Mouse (Mus musculus): ENCODE results near the gene Ambra1. TPM values are rescaled to one million over a fixed set of nuclear protein-coding genes. Genes with fewer than 3 reads are reported as not detected.

Ambra1 gene
- polyA plus RNA-seq, 1 experiment from 2014 or later: 20.1 TPM

DNA sequence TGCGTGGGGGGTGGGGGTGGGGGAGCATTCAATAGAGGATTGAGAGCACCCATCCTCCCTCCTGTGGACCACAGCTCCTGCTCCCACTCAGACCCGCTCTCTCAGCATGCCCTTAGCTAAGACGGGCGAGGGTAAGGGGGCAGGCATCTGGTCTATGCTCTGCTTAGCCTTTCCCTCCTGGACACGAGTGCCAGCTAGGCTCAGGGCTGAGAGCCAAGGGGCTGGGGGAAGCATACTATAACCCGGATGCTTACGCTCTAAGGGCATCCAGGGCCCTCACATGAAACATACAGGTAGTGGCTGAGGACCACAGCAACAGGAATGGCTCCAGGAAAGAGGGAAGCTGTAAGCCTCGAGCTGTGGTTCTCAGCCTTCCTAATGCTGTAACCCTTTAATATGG is 228.1 kb downstream of the Ambra1 start:
- H3K27me3 ChIP-seq (ENCODE audit: control insufficient read depth, insufficient read depth, low read length): no peaks in the 10 kb centered on the region
- no peaks in the 10 kb centered on the region for H3K36me3 ChIP-seq (ENCODE audit: control insufficient read depth, insufficient read depth, low read length)
- H3K27ac ChIP-seq (ENCODE audit: low read depth, low read length): no peak overlapping the region
- no peak overlapping the region for H3K4me2 ChIP-seq (ENCODE audit: low read depth, low read length, severe bottlenecking)
- no peak overlapping the region for H3K4me3 ChIP-seq (ENCODE audit: low read depth, low read length)
- no peak overlapping the region; the same call in 1 of the 2 replicates for H3K9ac ChIP-seq (ENCODE audit: low read length)
- WGBS: 90% methylated on average over 8 of the region's 8 CpGs
- H3K4me1 ChIP-seq (replicated peaks; ENCODE audit: control insufficient read depth, insufficient read depth, low read length): peaks cover 15% of the 10 kb centered on the region
- DNase-seq (ENCODE audit: low spot score) (no peak), ATAC-seq (replicated peaks; ENCODE audit: low FRiP score) (no peak)
- H3K9me3 ChIP-seq (ENCODE audit: control insufficient read depth, low read length): no peaks in the 10 kb centered on the region

DNA sequence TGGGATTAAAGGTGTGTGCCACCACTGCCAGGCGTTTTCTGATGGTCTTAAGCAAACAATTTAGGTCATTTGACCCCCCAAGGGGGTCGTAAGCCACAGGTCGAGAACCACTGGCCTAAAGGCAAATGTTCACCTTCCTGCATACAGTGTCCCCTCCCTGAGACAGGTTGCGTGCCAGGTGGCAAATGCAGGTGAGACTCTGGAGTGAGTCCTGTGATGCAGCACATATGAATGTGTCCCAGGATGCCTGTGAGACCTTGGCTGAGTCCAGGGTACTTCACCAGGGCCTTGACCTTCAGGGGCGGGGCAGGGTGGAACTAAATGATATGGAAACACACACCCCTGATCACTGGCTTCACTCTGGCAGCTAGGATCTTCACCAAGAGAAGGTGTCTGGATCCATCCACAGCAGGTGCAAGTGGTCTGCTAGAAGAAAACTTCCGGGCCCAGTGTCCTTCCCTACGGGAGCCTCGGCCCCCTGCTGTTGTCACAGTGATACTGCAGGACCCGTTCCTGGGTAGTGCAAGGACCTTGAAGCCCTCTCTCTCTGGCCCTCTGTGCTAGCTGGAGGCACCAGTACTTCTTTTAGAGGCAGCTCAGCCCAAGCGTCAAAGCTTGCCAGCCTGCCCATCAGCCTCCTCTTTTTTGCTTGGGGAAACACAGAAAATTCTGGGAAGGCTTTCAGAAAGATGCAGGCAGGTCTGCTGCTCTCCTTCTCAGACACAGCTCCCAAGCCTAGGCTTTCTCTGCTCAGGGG is 228.9 kb downstream of the Ambra1 start:
- DNase-seq (ENCODE audit: low spot score) (no peak), ATAC-seq (replicated peaks; ENCODE audit: low FRiP score) (no peak)
- Histone ChIP-seq H3K36me3 (ENCODE audit: control insufficient read depth, insufficient read depth, low read length) (no peaks in the 10 kb centered on the region), H3K4me1 (replicated peaks; ENCODE audit: control insufficient read depth, insufficient read depth, low read length) (peaks cover 14% of the 10 kb centered on the region), H3K27ac (ENCODE audit: low read depth, low read length) (no peak overlapping the region), H3K4me3 (ENCODE audit: low read depth, low read length) (no peak overlapping the region), H3K27me3 (ENCODE audit: control insufficient read depth, insufficient read depth, low read length) (no peaks in the 10 kb centered on the region), H3K9ac (ENCODE audit: low read length) (no peak overlapping the region), H3K4me2 (ENCODE audit: low read depth, low read length, severe bottlenecking) (no peak overlapping the region), H3K9me3 (ENCODE audit: control insufficient read depth, low read length) (no peaks in the 10 kb centered on the region)
- 53% methylated on average over 10 of the region's 10 CpGs for WGBS

DNA sequence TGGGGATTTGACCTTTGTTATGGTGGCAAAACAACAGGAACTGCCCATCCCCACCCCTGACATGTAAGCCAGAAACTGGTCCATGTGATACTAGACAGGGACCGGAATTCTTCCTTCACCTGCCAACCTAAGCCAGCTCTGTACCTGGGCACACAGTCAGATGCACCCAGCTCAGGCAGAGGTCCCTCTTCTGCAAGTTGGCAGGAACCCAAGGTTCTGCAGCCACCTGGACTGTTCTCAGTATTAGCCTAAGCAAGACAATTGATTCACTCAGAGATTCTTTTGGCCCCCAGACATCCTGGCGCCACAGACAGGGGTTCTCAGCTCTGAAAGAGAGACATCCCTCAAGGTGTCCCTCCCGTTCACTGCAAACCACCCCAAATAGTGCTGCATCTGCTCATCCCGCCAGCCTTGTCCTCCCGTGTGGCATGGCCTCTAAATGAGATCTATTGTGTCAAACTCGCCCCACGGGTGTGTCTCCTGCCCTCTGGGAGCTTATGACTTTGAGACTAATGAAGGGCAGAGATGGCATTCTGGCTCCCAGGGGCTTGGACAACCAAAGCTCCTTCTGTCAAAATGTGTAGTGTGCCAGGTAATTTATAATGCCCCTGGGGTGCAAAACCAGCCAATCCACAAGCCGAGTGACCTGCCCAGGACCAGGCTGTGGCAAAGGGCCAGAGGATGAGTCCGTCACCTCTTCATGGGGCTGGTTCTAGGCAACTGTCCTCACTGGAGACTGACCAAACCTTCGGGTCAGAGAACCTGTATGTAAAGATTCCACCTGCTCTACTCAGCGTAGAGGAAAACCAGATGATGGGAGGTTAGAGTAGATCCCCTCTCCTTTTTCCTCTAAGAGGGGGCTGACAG is 229.8 kb downstream of the Ambra1 start:
- no peak for DNase-seq (ENCODE audit: low spot score)
- Histone ChIP-seq H3K36me3 (ENCODE audit: control insufficient read depth, insufficient read depth, low read length) (no peaks in the 10 kb centered on the region), H3K9me3 (ENCODE audit: control insufficient read depth, low read length) (no peaks in the 10 kb centered on the region), H3K9ac (ENCODE audit: low read length) (no peak overlapping the region), H3K27ac (ENCODE audit: low read depth, low read length) (no peak overlapping the region), H3K4me3 (ENCODE audit: low read depth, low read length) (no peak overlapping the region), H3K4me1 (replicated peaks; ENCODE audit: control insufficient read depth, insufficient read depth, low read length) (peaks cover 14% of the 10 kb centered on the region), H3K4me2 (ENCODE audit: low read depth, low read length, severe bottlenecking) (no peak overlapping the region), H3K27me3 (ENCODE audit: control insufficient read depth, insufficient read depth, low read length) (no peaks in the 10 kb centered on the region)
- WGBS: 75% methylated on average over 11 of the region's 11 CpGs
- no peak for ATAC-seq (replicated peaks; ENCODE audit: low FRiP score)

DNA sequence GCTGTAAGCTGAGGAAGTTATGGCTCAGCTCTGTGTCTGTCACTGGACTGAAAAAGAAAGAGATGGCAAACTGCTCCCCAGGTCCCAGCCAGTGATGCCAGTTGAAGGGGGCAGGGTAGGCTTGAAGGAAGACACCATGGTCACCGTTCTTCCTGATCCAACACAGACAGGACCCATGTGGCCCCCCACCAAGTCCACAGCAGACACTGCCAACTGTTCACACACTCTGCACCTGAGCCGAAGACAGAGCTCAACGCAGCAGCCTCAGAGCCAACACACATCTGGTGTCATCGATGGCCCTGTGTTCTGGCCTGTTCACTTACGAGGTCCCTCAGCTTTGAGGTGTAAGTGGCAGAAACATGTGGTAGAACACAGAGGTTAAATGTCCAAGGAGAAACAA is 230.5 kb downstream of the Ambra1 start:
- DNase-seq (ENCODE audit: low spot score) (no peak), ATAC-seq (replicated peaks; ENCODE audit: low FRiP score) (no peak)
- Histone ChIP-seq H3K9me3 (ENCODE audit: control insufficient read depth, low read length) (no peaks in the 10 kb centered on the region), H3K4me2 (ENCODE audit: low read depth, low read length, severe bottlenecking) (no peak overlapping the region), H3K9ac (ENCODE audit: low read length) (no peak overlapping the region), H3K27ac (ENCODE audit: low read depth, low read length) (no peak overlapping the region), H3K4me1 (replicated peaks; ENCODE audit: control insufficient read depth, insufficient read depth, low read length) (peaks cover 14% of the 10 kb centered on the region), H3K27me3 (ENCODE audit: control insufficient read depth, insufficient read depth, low read length) (no peaks in the 10 kb centered on the region), H3K4me3 (ENCODE audit: low read depth, low read length) (no peak overlapping the region), H3K36me3 (ENCODE audit: control insufficient read depth, insufficient read depth, low read length) (no peaks in the 10 kb centered on the region)
- WGBS: 93% methylated on average over 5 of the region's 5 CpGs

DNA sequence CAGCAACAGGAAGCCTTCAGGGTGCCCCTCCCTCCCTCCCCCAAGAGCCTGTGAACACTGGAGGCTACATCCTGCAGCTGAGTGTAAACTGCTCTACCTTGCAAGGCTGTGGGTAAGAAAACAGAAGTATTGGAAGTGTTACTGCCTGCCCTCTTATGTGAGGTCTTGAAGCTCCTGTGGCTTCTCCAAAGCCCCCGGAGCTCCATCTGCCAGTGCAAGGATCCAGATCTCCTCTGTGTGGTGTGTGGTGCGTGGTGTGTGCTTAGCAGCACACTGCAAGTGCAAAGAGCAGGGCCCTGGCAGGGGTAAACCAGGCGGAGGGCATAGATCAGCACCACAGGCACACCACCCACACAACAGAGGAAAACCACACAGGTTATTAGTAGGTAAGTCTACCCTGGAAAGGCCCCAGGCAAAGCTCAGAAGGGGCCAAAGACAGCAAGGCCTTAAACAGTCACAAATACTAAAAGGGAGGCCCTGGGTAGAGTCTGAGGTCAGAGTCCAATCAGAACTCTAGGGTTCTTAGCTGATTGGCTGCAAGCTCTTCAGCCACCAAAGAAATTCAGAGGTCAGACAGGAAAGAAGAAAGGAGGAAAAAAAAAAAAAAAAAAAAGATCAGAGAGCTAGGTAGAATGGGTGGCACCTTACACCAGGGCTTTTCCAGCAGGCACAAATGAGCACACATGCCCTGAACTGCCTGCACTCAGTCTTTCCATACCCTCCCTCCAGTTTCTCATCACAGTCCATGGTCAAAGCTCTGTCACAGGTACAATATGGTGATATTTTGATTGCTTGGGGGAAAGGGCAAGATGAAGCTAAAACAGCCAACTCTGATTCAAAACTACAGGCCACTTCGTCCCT is 232.2 kb downstream of the Ambra1 start:
- Histone ChIP-seq H3K4me1 (replicated peaks; ENCODE audit: control insufficient read depth, insufficient read depth, low read length) (peaks cover 14% of the 10 kb centered on the region), H3K9me3 (ENCODE audit: control insufficient read depth, low read length) (no peaks in the 10 kb centered on the region), H3K27ac (ENCODE audit: low read depth, low read length) (no peak overlapping the region), H3K4me2 (ENCODE audit: low read depth, low read length, severe bottlenecking) (peak overlapping the region; percentile 81), H3K9ac (ENCODE audit: low read length) (peak overlapping the region; percentile 89), H3K4me3 (ENCODE audit: low read depth, low read length) (peak overlapping the region; percentile 83), H3K36me3 (ENCODE audit: control insufficient read depth, insufficient read depth, low read length) (no peaks in the 10 kb centered on the region), H3K27me3 (ENCODE audit: control insufficient read depth, insufficient read depth, low read length) (no peaks in the 10 kb centered on the region)
- DNase-seq (ENCODE audit: low spot score): no peak
- ATAC-seq (replicated peaks; ENCODE audit: low FRiP score): no peak
- 69% methylated on average over 4 of the region's 4 CpGs for whole genome bisulfite sequencing

DNA sequence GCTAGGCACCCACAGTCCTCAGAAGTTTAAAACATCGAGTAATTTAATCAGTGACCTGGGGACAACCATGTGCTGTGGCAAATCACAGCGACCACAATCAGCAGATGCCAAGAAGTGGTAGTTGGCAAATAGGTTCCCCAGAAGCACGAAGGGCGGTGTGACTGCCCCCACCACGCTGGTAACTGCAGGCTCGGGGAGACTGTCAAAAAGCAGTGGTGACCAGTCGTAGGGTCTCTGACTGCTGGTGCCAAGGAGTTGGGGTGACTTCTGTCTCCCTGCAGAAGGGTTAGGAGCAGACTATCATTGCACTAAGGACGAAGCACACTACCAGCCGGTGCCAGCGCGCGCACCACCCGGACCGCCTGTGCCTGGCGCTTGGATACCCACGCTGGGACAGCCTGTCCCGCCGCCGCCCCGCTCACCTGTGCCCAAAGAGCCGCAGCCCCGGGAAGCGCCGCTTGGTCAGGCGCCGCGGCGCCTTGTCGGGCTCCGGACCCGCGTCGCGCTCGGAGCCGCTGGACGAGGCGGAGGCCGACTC is 233.0 kb downstream of the Ambra1 start:
- Histone ChIP-seq H3K36me3 (ENCODE audit: control insufficient read depth, insufficient read depth, low read length) (no peaks in the 10 kb centered on the region), H3K4me1 (replicated peaks; ENCODE audit: control insufficient read depth, insufficient read depth, low read length) (peaks cover 12% of the 10 kb centered on the region), H3K9me3 (ENCODE audit: control insufficient read depth, low read length) (no peaks in the 10 kb centered on the region), H3K27me3 (ENCODE audit: control insufficient read depth, insufficient read depth, low read length) (no peaks in the 10 kb centered on the region), H3K4me2 (ENCODE audit: low read depth, low read length, severe bottlenecking) (peak overlapping the region; percentile 81), H3K9ac (ENCODE audit: low read length) (peak overlapping the region; percentile 89), H3K27ac (ENCODE audit: low read depth, low read length) (0 out of 2 replicates have a peak overlapping the region, but pooled peaks have one; percentile 12), H3K4me3 (ENCODE audit: low read depth, low read length) (peak overlapping the region; percentile 83)
- ATAC-seq (replicated peaks; ENCODE audit: low FRiP score) (no peak; the same call in 1 of the 2 replicates), DNase-seq (ENCODE audit: low spot score) (peak; percentile 77)
- WGBS: under 1% methylated on average over 39 of the region's 39 CpGs

DNA sequence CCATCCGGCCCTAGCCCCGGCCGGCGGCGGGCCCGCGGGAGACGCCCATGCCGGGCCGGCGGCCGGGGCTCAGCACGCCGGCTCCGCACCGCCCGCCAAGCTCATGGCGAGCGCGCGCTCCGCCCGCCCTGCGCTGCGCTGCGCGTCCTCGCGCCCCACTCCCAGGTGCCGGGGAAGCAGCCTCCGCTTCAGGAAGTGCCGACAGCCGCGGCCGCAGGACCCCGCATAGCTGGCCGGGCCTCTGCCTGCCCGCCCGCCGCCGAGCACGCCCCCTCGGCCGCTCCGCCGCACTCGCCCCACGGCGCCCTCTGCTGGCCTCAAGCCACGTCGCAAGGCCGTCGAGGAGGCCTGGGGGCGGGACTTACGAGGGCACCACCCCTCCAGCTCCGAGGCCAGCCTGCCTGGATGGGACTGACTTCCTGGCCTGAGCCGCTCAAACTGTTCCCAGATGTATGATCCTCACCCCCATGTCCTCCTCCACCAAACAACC is 233.6 kb downstream of the Ambra1 start:
- 0 out of 2 replicates have a peak overlapping the region, but pooled peaks have one; percentile 12 for H3K27ac ChIP-seq (ENCODE audit: low read depth, low read length)
- ATAC-seq (replicated peaks; ENCODE audit: low FRiP score): peak; percentile 95

More for the DNA sequence above, 233.6 kb downstream of the Ambra1 start:
- H3K9ac ChIP-seq (ENCODE audit: low read length): peak overlapping the region; percentile 89
- H3K4me3 ChIP-seq (ENCODE audit: low read depth, low read length): peak overlapping the region; percentile 83
- WGBS: 0% methylated on average over 38 of the region's 57 CpGs
- H3K27me3 ChIP-seq (ENCODE audit: control insufficient read depth, insufficient read depth, low read length): no peaks in the 10 kb centered on the region; the same call in 1 of the 2 replicates
- H3K9me3 ChIP-seq (ENCODE audit: control insufficient read depth, low read length): no peaks in the 10 kb centered on the region
- DNase-seq (ENCODE audit: low spot score): peak; percentile 98
- peak overlapping the region; percentile 81 for H3K4me2 ChIP-seq (ENCODE audit: low read depth, low read length, severe bottlenecking)
- H3K4me1 ChIP-seq (replicated peaks; ENCODE audit: control insufficient read depth, insufficient read depth, low read length): peaks cover 12% of the 10 kb centered on the region
- H3K36me3 ChIP-seq (ENCODE audit: control insufficient read depth, insufficient read depth, low read length): no peaks in the 10 kb centered on the region
